Comparison of ENCODE assay signal across 8 mouse cellular contexts in the genomic region with DNA sequence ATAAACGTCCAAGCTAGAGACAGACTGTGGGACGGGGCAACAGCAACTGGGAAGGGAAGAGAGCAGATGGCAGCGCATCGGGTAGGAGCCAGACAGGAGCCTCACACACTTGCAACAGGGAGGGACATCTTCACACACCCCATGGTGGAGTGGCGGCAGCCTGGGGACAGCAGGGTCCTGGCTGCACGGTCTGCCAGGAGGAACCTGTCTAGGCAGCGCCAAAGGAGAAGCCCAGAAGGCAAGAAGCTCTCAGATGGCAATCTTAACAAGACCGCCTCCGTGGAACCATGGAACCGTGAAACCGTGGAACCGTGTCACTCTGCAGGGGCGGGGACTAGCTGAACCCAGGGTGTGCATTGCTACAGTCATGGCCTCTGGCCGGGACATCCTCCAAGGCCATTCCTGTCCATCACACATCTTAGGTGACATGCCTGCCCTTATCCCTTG. TPM values are rescaled to one million over a fixed set of nuclear protein-coding genes. Genes with fewer than 3 reads are reported as not detected.
DNase-seq lines count a peak whose midpoint lies in the region; ATAC-seq lines count a peak whose summit lies in the region.

No protein-coding gene starts in this region.

- 31% methylated on average over 14 of the region's 14 CpGs for WGBS in kidney, embryonic 16.5 days

- ATAC-seq in kidney, embryonic 16.5 days (ENCODE audit: low FRiP score, low TSS enrichment), result no peak

- no peak overlapping the region for H3K4me2 ChIP-seq in kidney, embryonic 16.5 days (replicated peaks; ENCODE audit: low read depth, low read length)

- no peaks in the 10 kb centered on the region for H3K9me3 ChIP-seq in kidney, embryonic 16.5 days (ENCODE audit: low read length)

- DNase-seq in kidney, postnatal 10 days, result no peak
- peak; percentile 96 for DNase-seq in brain, adult 2 months (ENCODE audit: low read depth, low spot score)
- peak; percentile 79 to 85 for DNase-seq in cerebellum, postnatal 36 days
- DNase-seq in layer of hippocampus, adult 9-11 months, result peak; percentile 65
- no peak for DNase-seq in spleen, postnatal 4 days (ENCODE audit: low spot score in 2 of 2)
- DNase-seq in right cerebral cortex, postnatal 4 days, result no peak
- no peak for DNase-seq in MN1 (ENCODE audit: low spot score)

- H3K4me1 ChIP-seq in kidney, embryonic 16.5 days (ENCODE audit: insufficient read depth, low read length), result peaks cover 65% of the 10 kb centered on the region

- H3K27me3 ChIP-seq in kidney, embryonic 16.5 days (ENCODE audit: insufficient read depth, low read length), result no peaks in the 10 kb centered on the region

- H3K4me3 ChIP-seq in kidney, embryonic 16.5 days (ENCODE audit: low read length), result no peak overlapping the region

- 0 out of 2 replicates have a peak overlapping the region, but pooled peaks have one; percentile 3 for H3K27ac ChIP-seq in kidney, embryonic 16.5 days (ENCODE audit: low read length)

- no peak overlapping the region for H3K9ac ChIP-seq in kidney, embryonic 16.5 days (replicated peaks; ENCODE audit: low read length)

- H3K36me3 ChIP-seq in kidney, embryonic 16.5 days (ENCODE audit: insufficient read depth, low read length), result no peaks in the 10 kb centered on the region

RNA-seq across cellular contexts. Expression of gene Ncor2, which starts 50.1 kb away (rescaled TPM):
- 25.9 and 27.5 TPM in 2 replicates for polyA plus RNA-seq in kidney, embryonic 16.5 days (2015; fragmentation: Nextera tagmentation; extraction: Ambion mirVana)

Comparison
In these comparisons a context has a peak if more than half of its experiments do, and no peak if none do; other contexts are left out.
1. DNase-seq: peak in brain, adult 2 months (single experiment), cerebellum, postnatal 36 days (2 of 2) and layer of hippocampus, adult 9-11 months (single experiment); none in kidney, postnatal 10 days (single experiment), spleen, postnatal 4 days (0 of 2), right cerebral cortex, postnatal 4 days (single experiment) and MN1 (single experiment).